Mouse (Mus musculus) liver, adult 2 months (tissue): ENCODE measurements around the gene Zfp704.

ENCODE experiments used
- CTCF ChIP-seq: fragments of 200-500 bp; IDR thresholded peaks from 2 replicates; pipeline ENCODE4 v1.5.1; 2011; ENCODE audit warnings: low read depth, low read length, control low read depth
- POLR2A ChIP-seq: fragments of 200-500 bp; IDR thresholded peaks from 2 replicates; pipeline ENCODE4 v1.6.1; 2011; ENCODE audit warnings: low read length, control low read depth; ENCODE audit not compliant: insufficient read depth; ENCODE audit errors: extremely low read depth

DNA sequence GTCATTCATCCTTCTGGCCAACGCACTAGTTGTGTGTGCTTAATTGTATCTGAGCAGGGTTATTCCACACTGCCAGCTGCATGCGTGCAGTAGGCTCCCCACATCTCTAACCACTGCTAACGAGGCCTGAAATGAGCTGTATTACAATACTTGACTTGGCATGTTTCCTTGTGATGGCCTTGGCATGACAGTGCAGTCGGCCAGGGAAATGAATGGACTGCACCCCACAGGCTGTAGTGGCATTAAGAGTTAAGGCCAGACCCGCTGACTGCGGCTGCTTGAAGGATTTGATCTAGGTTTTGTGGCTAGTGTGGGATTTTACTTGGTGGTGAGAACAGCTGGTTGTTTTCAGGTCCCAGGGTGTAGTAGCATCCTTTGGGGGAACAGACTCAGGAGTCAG is 185.2 kb downstream of the Zfp704 start:
- no peak for TF ChIP-seq CTCF
- TF ChIP-seq POLR2A = no peak
